Mouse (Mus musculus): ENCODE results near the gene Mbnl2. TPM values are rescaled to one million over a fixed set of nuclear protein-coding genes. Genes with fewer than 3 reads are reported as not detected.

Mbnl2 gene
- total RNA-seq (2014; fragmentation: Nextera tagmentation) (140 and 158 TPM in 2 replicates), total RNA-seq (2017) (67.0 and 70.1 TPM in 2 replicates), polyA plus RNA-seq (2012) (24.4 TPM in 2 replicates)

GRCm38 (mm10) chr14:120275246-120276238 lies at the start of gene Mbnl2:
Mbnl2 (plus strand) TSS chr14:120275669.
- no peak for TF ChIP-seq GATA1 (IDR thresholded peaks at IDR 0.05; ENCODE audit: borderline replicate concordance, low read length)
- H3K9me3 ChIP-seq (replicated peaks) = no peaks in the 10 kb centered on the region
- peak; percentile 90 for ATAC-seq (ENCODE audit: extremely low read depth, insufficient number of reproducible peaks, low FRiP score, poor library complexity, severe bottlenecking)

DNA sequence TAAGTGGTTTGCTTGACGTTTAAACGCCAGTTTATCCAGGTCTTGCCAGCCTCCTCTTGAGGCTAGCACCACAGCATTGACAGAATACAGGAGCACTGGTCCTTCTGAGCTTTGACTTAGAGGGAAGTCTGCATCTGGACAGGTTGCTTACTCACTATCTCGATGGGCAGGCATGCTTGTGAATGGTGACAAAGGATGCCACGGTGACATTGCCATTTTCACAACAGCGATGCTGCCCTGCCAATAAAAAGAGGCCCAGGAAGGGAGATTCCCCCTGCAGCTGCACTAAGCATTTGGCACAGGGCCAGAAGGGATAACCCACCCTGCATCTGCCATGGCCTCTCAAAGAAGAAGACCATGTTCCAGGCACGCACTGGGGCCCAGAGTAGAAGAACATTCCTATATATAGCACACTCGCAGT lies 43.4 kb upstream of the Mbnl2 start:
- ATAC-seq (ENCODE audit: extremely low read depth, insufficient number of reproducible peaks, low FRiP score, poor library complexity, severe bottlenecking) (no peak), DNase-seq (ENCODE audit: low spot score) (no peak)
- Histone ChIP-seq H3K27me3 (ENCODE audit: insufficient read depth, low read length) (no peaks in the 10 kb centered on the region), H3K4me1 (ENCODE audit: insufficient read depth, low read depth, low read length) (no peaks in the 10 kb centered on the region), H3K9me3 (replicated peaks) (peaks cover 22% of the 10 kb centered on the region), H3K4me3 (ENCODE audit: low read depth, low read length) (no peak overlapping the region), H3K36me3 (replicated peaks) (no peaks in the 10 kb centered on the region)
- no peak for TF ChIP-seq POLR2AphosphoS5 (IDR thresholded peaks at IDR 0.05; ENCODE audit: insufficient replicate concordance, low read depth, low read length)
- no peak for TF ChIP-seq CTCF (IDR thresholded peaks at IDR 0.05; ENCODE audit: low read depth, low read length)
- no peak for TF ChIP-seq GATA1 (IDR thresholded peaks at IDR 0.05; ENCODE audit: borderline replicate concordance, low read length)

More at GRCm38 (mm10) chr14:120275246-120276238, at the start of gene Mbnl2:
- H3K4me3 ChIP-seq (ENCODE audit: low read depth, low read length) = peak within 1 kb of the TSS; percentile 72
- H3K27me3 ChIP-seq (ENCODE audit: insufficient read depth, low read length) = peaks cover 5% of the 10 kb centered on the region; the same call in 1 of the 2 replicates
- H3K4me1 ChIP-seq (ENCODE audit: insufficient read depth, low read depth, low read length) = peaks cover 36% of the 10 kb centered on the region
- H3K36me3 ChIP-seq (replicated peaks) = peaks cover 7% of the 10 kb centered on the region
- DNase-seq (ENCODE audit: low spot score) = peak; percentile 97

GRCm38 (mm10) chr14:120235610-120236009 lies 39.9 kb upstream of the Mbnl2 start:
- Histone ChIP-seq H3K27me3 (ENCODE audit: insufficient read depth, low read length) (no peaks in the 10 kb centered on the region), H3K4me1 (ENCODE audit: insufficient read depth, low read depth, low read length) (no peaks in the 10 kb centered on the region), H3K9me3 (replicated peaks) (peaks cover 22% of the 10 kb centered on the region), H3K36me3 (replicated peaks) (no peaks in the 10 kb centered on the region), H3K4me3 (ENCODE audit: low read depth, low read length) (no peak overlapping the region)
- ATAC-seq (ENCODE audit: extremely low read depth, insufficient number of reproducible peaks, low FRiP score, poor library complexity, severe bottlenecking) (no peak), DNase-seq (ENCODE audit: low spot score) (no peak)
- no peak for TF ChIP-seq GATA1 (IDR thresholded peaks at IDR 0.05; ENCODE audit: borderline replicate concordance, low read length)
- TF ChIP-seq CTCF (IDR thresholded peaks at IDR 0.05; ENCODE audit: low read depth, low read length) = no peak
- TF ChIP-seq POLR2AphosphoS5 (IDR thresholded peaks at IDR 0.05; ENCODE audit: insufficient replicate concordance, low read depth, low read length) = no peak
- TF ChIP-seq TAL1 (conservative IDR thresholded peaks at IDR 0.05; ENCODE audit: low read depth, low read length) = no peak
- no peak for TF ChIP-seq GATA2 (IDR thresholded peaks at IDR 0.05; ENCODE audit: borderline replicate concordance, low read depth, low read length)

GRCm38 (mm10) chr14:120238501-120238900 lies 37.0 kb upstream of the Mbnl2 start:
- Histone ChIP-seq H3K36me3 (replicated peaks) (no peaks in the 10 kb centered on the region), H3K4me3 (ENCODE audit: low read depth, low read length) (no peak overlapping the region), H3K27me3 (ENCODE audit: insufficient read depth, low read length) (no peaks in the 10 kb centered on the region), H3K9me3 (replicated peaks) (peaks cover 9% of the 10 kb centered on the region), H3K4me1 (ENCODE audit: insufficient read depth, low read depth, low read length) (no peaks in the 10 kb centered on the region)
- TF ChIP-seq CTCF (IDR thresholded peaks at IDR 0.05; ENCODE audit: low read depth, low read length) = no peak
- no peak for TF ChIP-seq GATA1 (IDR thresholded peaks at IDR 0.05; ENCODE audit: borderline replicate concordance, low read length)
- TF ChIP-seq POLR2AphosphoS5 (IDR thresholded peaks at IDR 0.05; ENCODE audit: insufficient replicate concordance, low read depth, low read length) = no peak
- TF ChIP-seq TAL1 (conservative IDR thresholded peaks at IDR 0.05; ENCODE audit: low read depth, low read length) = no peak
- no peak for TF ChIP-seq GATA2 (IDR thresholded peaks at IDR 0.05; ENCODE audit: borderline replicate concordance, low read depth, low read length)
- no peak for DNase-seq (ENCODE audit: low spot score)
- no peak for ATAC-seq (ENCODE audit: extremely low read depth, insufficient number of reproducible peaks, low FRiP score, poor library complexity, severe bottlenecking)

DNA sequence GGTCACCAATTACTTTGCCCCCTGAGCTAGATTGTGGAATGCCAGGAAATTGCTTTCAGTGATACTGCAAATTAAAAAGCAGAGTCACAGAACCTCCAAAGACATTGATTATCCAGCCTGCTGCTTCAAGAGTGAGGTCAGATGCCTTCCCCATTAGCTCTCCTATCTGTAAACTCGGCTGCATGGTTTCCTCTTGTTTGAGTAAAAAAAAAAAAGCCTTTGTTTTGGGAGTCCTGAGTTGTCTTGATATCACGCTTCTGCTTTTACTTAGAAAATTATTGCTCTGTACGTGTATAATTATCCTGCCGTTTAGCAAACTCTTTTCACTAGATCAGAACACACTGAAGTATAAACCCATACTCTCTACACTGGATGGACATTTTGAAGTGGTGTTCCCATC lies 35.3 kb upstream of the Mbnl2 start:
- no peak for TF ChIP-seq CTCF (IDR thresholded peaks at IDR 0.05; ENCODE audit: low read depth, low read length)
- TF ChIP-seq TAL1 (conservative IDR thresholded peaks at IDR 0.05; ENCODE audit: low read depth, low read length) = no peak
- TF ChIP-seq POLR2AphosphoS5 (IDR thresholded peaks at IDR 0.05; ENCODE audit: insufficient replicate concordance, low read depth, low read length) = no peak
- no peak for TF ChIP-seq GATA2 (IDR thresholded peaks at IDR 0.05; ENCODE audit: borderline replicate concordance, low read depth, low read length)
- TF ChIP-seq GATA1 (IDR thresholded peaks at IDR 0.05; ENCODE audit: borderline replicate concordance, low read length) = no peak
- no peak for ATAC-seq (ENCODE audit: extremely low read depth, insufficient number of reproducible peaks, low FRiP score, poor library complexity, severe bottlenecking)
- Histone ChIP-seq H3K4me3 (ENCODE audit: low read depth, low read length) (no peak overlapping the region), H3K27me3 (ENCODE audit: insufficient read depth, low read length) (no peaks in the 10 kb centered on the region), H3K36me3 (replicated peaks) (no peaks in the 10 kb centered on the region), H3K4me1 (ENCODE audit: insufficient read depth, low read depth, low read length) (no peaks in the 10 kb centered on the region), H3K9me3 (replicated peaks) (no peaks in the 10 kb centered on the region)
- DNase-seq (ENCODE audit: low spot score) = no peak

GRCm38 (mm10) chr14:120242711-120243110 lies 32.8 kb upstream of the Mbnl2 start:
- H3K9me3 ChIP-seq (replicated peaks) = no peaks in the 10 kb centered on the region
- ATAC-seq (ENCODE audit: extremely low read depth, insufficient number of reproducible peaks, low FRiP score, poor library complexity, severe bottlenecking) = no peak
- no peak overlapping the region for H3K4me3 ChIP-seq (ENCODE audit: low read depth, low read length)
- no peaks in the 10 kb centered on the region for H3K36me3 ChIP-seq (replicated peaks)
- no peaks in the 10 kb centered on the region for H3K4me1 ChIP-seq (ENCODE audit: insufficient read depth, low read depth, low read length)
- DNase-seq (ENCODE audit: low spot score) = no peak
- no peaks in the 10 kb centered on the region for H3K27me3 ChIP-seq (ENCODE audit: insufficient read depth, low read length)
- TF ChIP-seq CTCF (IDR thresholded peaks at IDR 0.05; ENCODE audit: low read depth, low read length) (no peak), GATA1 (IDR thresholded peaks at IDR 0.05; ENCODE audit: borderline replicate concordance, low read length) (no peak), GATA2 (IDR thresholded peaks at IDR 0.05; ENCODE audit: borderline replicate concordance, low read depth, low read length) (no peak), POLR2AphosphoS5 (IDR thresholded peaks at IDR 0.05; ENCODE audit: insufficient replicate concordance, low read depth, low read length) (no peak), TAL1 (conservative IDR thresholded peaks at IDR 0.05; ENCODE audit: low read depth, low read length) (no peak)

All from G1E (cell line).